Mouse (Mus musculus): ENCODE data around the gene Man1a2. TPM values are rescaled to one million over a fixed set of nuclear protein-coding genes. Genes with fewer than 3 reads are reported as not detected.
A peak's percentile ranks its signal among the peaks of the same experiment; 100 is the strongest.

Gene Man1a2
- polyA plus RNA-seq, 1 experiment from 2014 or later: 68.7 TPM

- no peaks in the 10 kb centered on the region for H3K4me1 ChIP-seq (replicated peaks; ENCODE audit: control insufficient read depth, insufficient read depth)
- no peak overlapping the region for H3K4me3 ChIP-seq (ENCODE audit: low read depth, low read length)
- TF ChIP-seq EP300 (optimal IDR thresholded peaks at IDR 0.05) (no peak), CTCF (IDR thresholded peaks at IDR 0.05; ENCODE audit: low read depth) (no peak)
- DNase-seq (ENCODE audit: low spot score): no peak
- H3K36me3 ChIP-seq (ENCODE audit: control insufficient read depth, insufficient read depth, low read length): peaks cover 4% of the 10 kb centered on the region; the same call in 1 of the 2 replicates
- WGBS: 62% methylated on average over 4 of the region's 4 CpGs
- ATAC-seq (ENCODE audit: low FRiP score, low TSS enrichment): no peak
- no peak overlapping the region for H3K27ac ChIP-seq (replicated peaks)
- H3K9ac ChIP-seq (ENCODE audit: low read length): no peak overlapping the region
- no peaks in the 10 kb centered on the region for H3K27me3 ChIP-seq (ENCODE audit: control insufficient read depth, insufficient read depth, low read length)
- no peaks in the 10 kb centered on the region for H3K9me3 ChIP-seq (ENCODE audit: control insufficient read depth, low read length)
- no peak overlapping the region for H3K4me2 ChIP-seq (replicated peaks; ENCODE audit: low read depth)
Observed at GRCm38 (mm10) chr3:100558211-100558708, 127.0 kb downstream of the Man1a2 start.

GRCm38 (mm10) chr3:100554843-100555242, 130.5 kb downstream of the Man1a2 start:
- DNase-seq (ENCODE audit: low spot score): no peak

GRCm38 (mm10) chr3:100552171-100552570, 133.1 kb downstream of the Man1a2 start:
- Histone ChIP-seq H3K27me3 (ENCODE audit: control insufficient read depth, insufficient read depth, low read length) (no peaks in the 10 kb centered on the region), H3K9ac (ENCODE audit: low read length) (no peak overlapping the region), H3K36me3 (ENCODE audit: control insufficient read depth, insufficient read depth, low read length) (no peaks in the 10 kb centered on the region), H3K4me3 (ENCODE audit: low read depth, low read length) (no peak overlapping the region), H3K4me1 (replicated peaks; ENCODE audit: control insufficient read depth, insufficient read depth) (no peaks in the 10 kb centered on the region), H3K27ac (replicated peaks) (no peak overlapping the region), H3K4me2 (replicated peaks; ENCODE audit: low read depth) (no peak overlapping the region), H3K9me3 (ENCODE audit: control insufficient read depth, low read length) (no peaks in the 10 kb centered on the region)
- 90% methylated on average over 3 of the region's 3 CpGs for WGBS
- TF ChIP-seq CTCF (IDR thresholded peaks at IDR 0.05; ENCODE audit: low read depth) (no peak), EP300 (optimal IDR thresholded peaks at IDR 0.05) (no peak)
- DNase-seq (ENCODE audit: low spot score) (no peak), ATAC-seq (ENCODE audit: low FRiP score, low TSS enrichment) (no peak)

More at GRCm38 (mm10) chr3:100554843-100555242, 130.5 kb downstream of the Man1a2 start:
- Histone ChIP-seq H3K36me3 (ENCODE audit: control insufficient read depth, insufficient read depth, low read length) (no peaks in the 10 kb centered on the region), H3K9me3 (ENCODE audit: control insufficient read depth, low read length) (no peaks in the 10 kb centered on the region), H3K9ac (ENCODE audit: low read length) (no peak overlapping the region), H3K27ac (replicated peaks) (no peak overlapping the region), H3K4me1 (replicated peaks; ENCODE audit: control insufficient read depth, insufficient read depth) (no peaks in the 10 kb centered on the region), H3K27me3 (ENCODE audit: control insufficient read depth, insufficient read depth, low read length) (no peaks in the 10 kb centered on the region), H3K4me2 (replicated peaks; ENCODE audit: low read depth) (no peak overlapping the region), H3K4me3 (ENCODE audit: low read depth, low read length) (no peak overlapping the region)
- no peak; the same call in 1 of the 2 replicates for ATAC-seq (ENCODE audit: low FRiP score, low TSS enrichment)
- WGBS: 43% methylated on average over 5 of the region's 5 CpGs
- TF ChIP-seq CTCF (IDR thresholded peaks at IDR 0.05; ENCODE audit: low read depth) (peak; percentile 71), EP300 (optimal IDR thresholded peaks at IDR 0.05) (no peak)

GRCm38 (mm10) chr3:100547913-100548292, 137.4 kb downstream of the Man1a2 start:
- H3K4me2 ChIP-seq (replicated peaks; ENCODE audit: low read depth): no peak overlapping the region
- no peak overlapping the region for H3K9ac ChIP-seq (ENCODE audit: low read length)
- H3K9me3 ChIP-seq (ENCODE audit: control insufficient read depth, low read length): no peaks in the 10 kb centered on the region
- H3K4me3 ChIP-seq (ENCODE audit: low read depth, low read length): no peak overlapping the region
- TF ChIP-seq CTCF (IDR thresholded peaks at IDR 0.05; ENCODE audit: low read depth): no peak
- TF ChIP-seq EP300 (optimal IDR thresholded peaks at IDR 0.05): no peak
- ATAC-seq (ENCODE audit: low FRiP score, low TSS enrichment) (no peak), DNase-seq (ENCODE audit: low spot score) (no peak)
- H3K27ac ChIP-seq (replicated peaks): no peak overlapping the region
- H3K36me3 ChIP-seq (ENCODE audit: control insufficient read depth, insufficient read depth, low read length): no peaks in the 10 kb centered on the region
- WGBS: 68% methylated on average over 3 of the region's 3 CpGs
- no peaks in the 10 kb centered on the region for H3K4me1 ChIP-seq (replicated peaks; ENCODE audit: control insufficient read depth, insufficient read depth)
- no peaks in the 10 kb centered on the region for H3K27me3 ChIP-seq (ENCODE audit: control insufficient read depth, insufficient read depth, low read length)

GRCm38 (mm10) chr3:100547162-100547912, 138.0 kb downstream of the Man1a2 start:
- TF ChIP-seq CTCF (IDR thresholded peaks at IDR 0.05; ENCODE audit: low read depth) (no peak), EP300 (optimal IDR thresholded peaks at IDR 0.05) (no peak)
- H3K9ac ChIP-seq (ENCODE audit: low read length): no peak overlapping the region
- DNase-seq (ENCODE audit: low spot score) (no peak), ATAC-seq (ENCODE audit: low FRiP score, low TSS enrichment) (peak; percentile 63; the same call in 1 of the 2 replicates)
- H3K4me2 ChIP-seq (replicated peaks; ENCODE audit: low read depth): no peak overlapping the region
- H3K36me3 ChIP-seq (ENCODE audit: control insufficient read depth, insufficient read depth, low read length): no peaks in the 10 kb centered on the region
- H3K27me3 ChIP-seq (ENCODE audit: control insufficient read depth, insufficient read depth, low read length): no peaks in the 10 kb centered on the region
- WGBS: 61% methylated on average over 10 of the region's 10 CpGs
- no peak overlapping the region for H3K4me3 ChIP-seq (ENCODE audit: low read depth, low read length)
- no peak overlapping the region for H3K27ac ChIP-seq (replicated peaks)
- H3K4me1 ChIP-seq (replicated peaks; ENCODE audit: control insufficient read depth, insufficient read depth): no peaks in the 10 kb centered on the region
- H3K9me3 ChIP-seq (ENCODE audit: control insufficient read depth, low read length): no peaks in the 10 kb centered on the region

GRCm38 (mm10) chr3:100536686-100537085, 148.6 kb downstream of the Man1a2 start:
- WGBS: 81% methylated on average over 2 of the region's 2 CpGs

More at GRCm38 (mm10) chr3:100536686-100537085, 148.6 kb downstream of the Man1a2 start:
- Histone ChIP-seq H3K36me3 (ENCODE audit: control insufficient read depth, insufficient read depth, low read length) (no peaks in the 10 kb centered on the region), H3K4me3 (ENCODE audit: low read depth, low read length) (no peak overlapping the region), H3K9ac (ENCODE audit: low read length) (no peak overlapping the region), H3K4me1 (replicated peaks; ENCODE audit: control insufficient read depth, insufficient read depth) (no peaks in the 10 kb centered on the region; the same call in 1 of the 2 replicates), H3K27me3 (ENCODE audit: control insufficient read depth, insufficient read depth, low read length) (no peaks in the 10 kb centered on the region), H3K4me2 (replicated peaks; ENCODE audit: low read depth) (no peak overlapping the region), H3K27ac (replicated peaks) (no peak overlapping the region), H3K9me3 (ENCODE audit: control insufficient read depth, low read length) (no peaks in the 10 kb centered on the region)
- DNase-seq (ENCODE audit: low spot score) (no peak), ATAC-seq (ENCODE audit: low FRiP score, low TSS enrichment) (no peak; the same call in 1 of the 2 replicates)
- TF ChIP-seq EP300 (optimal IDR thresholded peaks at IDR 0.05) (no peak), CTCF (IDR thresholded peaks at IDR 0.05; ENCODE audit: low read depth) (no peak)
